Mouse (Mus musculus): Measurements from ENCODE around the gene Adcy7. TPM values are rescaled to one million over a fixed set of nuclear protein-coding genes. Genes with fewer than 3 reads are reported as not detected.

Adcy7 gene
- polyA plus RNA-seq, 1 experiment from 2014 or later: 2.3 TPM

GRCm38 (mm10) chr8:88241871-88242270 lies 30.3 kb upstream of the Adcy7 start:
- Histone ChIP-seq H3K9me3 (ENCODE audit: control insufficient read depth, low read length) (no peaks in the 10 kb centered on the region), H3K4me3 (ENCODE audit: low read depth, low read length) (no peak overlapping the region), H3K27me3 (ENCODE audit: control insufficient read depth, insufficient read depth, low read length) (no peaks in the 10 kb centered on the region), H3K36me3 (ENCODE audit: control insufficient read depth, insufficient read depth, low read length) (0 out of 2 replicates have a peak, but pooled peaks cover 2% of the 10 kb centered on the region), H3K4me2 (ENCODE audit: low read depth, severe bottlenecking) (no peak overlapping the region), H3K27ac (replicated peaks; ENCODE audit: low read depth, low read length) (no peak overlapping the region), H3K9ac (ENCODE audit: low read length) (no peak overlapping the region), H3K4me1 (ENCODE audit: control insufficient read depth, insufficient read depth, low read length) (no peaks in the 10 kb centered on the region)
- ATAC-seq (ENCODE audit: insufficient number of reproducible peaks, low FRiP score, low TSS enrichment, low read depth) (no peak), DNase-seq (ENCODE audit: low spot score) (no peak)
- WGBS: 86% methylated on average over 4 of the region's 4 CpGs

GRCm38 (mm10) chr8:88244298-88244697 lies 27.9 kb upstream of the Adcy7 start:
- ATAC-seq (ENCODE audit: insufficient number of reproducible peaks, low FRiP score, low TSS enrichment, low read depth) (no peak), DNase-seq (ENCODE audit: low spot score) (peak; percentile 62)
- Histone ChIP-seq H3K4me2 (ENCODE audit: low read depth, severe bottlenecking) (no peak overlapping the region), H3K4me3 (ENCODE audit: low read depth, low read length) (no peak overlapping the region), H3K9me3 (ENCODE audit: control insufficient read depth, low read length) (no peaks in the 10 kb centered on the region), H3K4me1 (ENCODE audit: control insufficient read depth, insufficient read depth, low read length) (no peaks in the 10 kb centered on the region), H3K27me3 (ENCODE audit: control insufficient read depth, insufficient read depth, low read length) (no peaks in the 10 kb centered on the region), H3K36me3 (ENCODE audit: control insufficient read depth, insufficient read depth, low read length) (0 out of 2 replicates have a peak, but pooled peaks cover 5% of the 10 kb centered on the region), H3K27ac (replicated peaks; ENCODE audit: low read depth, low read length) (no peak overlapping the region), H3K9ac (ENCODE audit: low read length) (no peak overlapping the region)
- 71% methylated on average over 4 of the region's 4 CpGs for WGBS

DNA sequence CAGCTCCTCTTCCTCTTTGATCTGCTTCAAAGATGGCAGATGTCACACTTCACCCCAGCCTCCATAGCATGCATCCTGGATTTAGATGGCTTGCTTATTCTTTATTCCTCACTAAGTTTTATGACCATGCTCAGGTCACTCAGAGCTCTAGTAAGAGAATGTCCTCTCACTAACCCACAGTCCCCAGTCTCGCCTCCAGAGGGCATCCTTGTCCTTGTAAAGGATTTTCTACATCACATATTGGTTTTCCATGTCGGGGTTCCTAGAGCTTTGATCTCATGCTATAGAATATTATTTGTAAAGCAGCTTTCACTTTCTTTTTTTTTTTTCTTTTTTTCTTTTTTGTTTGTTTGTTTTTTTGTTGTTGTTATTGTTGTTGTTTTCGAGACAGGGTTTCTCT lies 19.4 kb upstream of the Adcy7 start:
- H3K27ac ChIP-seq (replicated peaks; ENCODE audit: low read depth, low read length): no peak overlapping the region
- H3K36me3 ChIP-seq (ENCODE audit: control insufficient read depth, insufficient read depth, low read length): peaks cover 14% of the 10 kb centered on the region
- no peaks in the 10 kb centered on the region for H3K27me3 ChIP-seq (ENCODE audit: control insufficient read depth, insufficient read depth, low read length)
- peak; percentile 72 for DNase-seq (ENCODE audit: low spot score)
- H3K9ac ChIP-seq (ENCODE audit: low read length): no peak overlapping the region
- 80% methylated on average over 3 of the region's 3 CpGs for WGBS
- no peak overlapping the region for H3K4me3 ChIP-seq (ENCODE audit: low read depth, low read length)
- H3K4me2 ChIP-seq (ENCODE audit: low read depth, severe bottlenecking): no peak overlapping the region
- H3K9me3 ChIP-seq (ENCODE audit: control insufficient read depth, low read length): no peaks in the 10 kb centered on the region
- no peak for ATAC-seq (ENCODE audit: insufficient number of reproducible peaks, low FRiP score, low TSS enrichment, low read depth)
- no peaks in the 10 kb centered on the region for H3K4me1 ChIP-seq (ENCODE audit: control insufficient read depth, insufficient read depth, low read length)

DNA sequence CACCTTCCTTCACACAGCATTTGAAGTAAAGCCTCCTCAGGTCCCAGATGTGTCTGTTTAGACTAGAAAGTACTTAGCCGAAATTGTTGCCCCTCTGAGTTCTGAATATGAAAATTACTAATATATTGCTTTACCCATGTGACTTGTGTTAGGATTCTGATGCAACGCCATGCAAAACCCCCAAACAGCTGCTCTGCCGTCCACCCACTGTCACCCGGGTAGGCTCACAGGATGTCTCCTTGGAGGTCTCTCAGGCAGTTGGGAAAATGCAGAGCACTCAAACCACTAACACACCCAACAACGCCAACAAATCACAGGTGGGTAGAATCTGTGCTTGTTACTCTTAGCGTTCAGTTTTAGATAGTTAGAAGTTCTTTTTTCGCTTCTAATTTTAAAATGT lies 17.2 kb upstream of the Adcy7 start:
- H3K27ac ChIP-seq (replicated peaks; ENCODE audit: low read depth, low read length): no peak overlapping the region
- DNase-seq (ENCODE audit: low spot score) (no peak), ATAC-seq (ENCODE audit: insufficient number of reproducible peaks, low FRiP score, low TSS enrichment, low read depth) (no peak)
- H3K4me3 ChIP-seq (ENCODE audit: low read depth, low read length): no peak overlapping the region
- no peaks in the 10 kb centered on the region for H3K4me1 ChIP-seq (ENCODE audit: control insufficient read depth, insufficient read depth, low read length)
- 89% methylated on average over 7 of the region's 7 CpGs for WGBS
- H3K4me2 ChIP-seq (ENCODE audit: low read depth, severe bottlenecking): no peak overlapping the region
- H3K27me3 ChIP-seq (ENCODE audit: control insufficient read depth, insufficient read depth, low read length): no peaks in the 10 kb centered on the region
- no peak overlapping the region for H3K9ac ChIP-seq (ENCODE audit: low read length)
- H3K9me3 ChIP-seq (ENCODE audit: control insufficient read depth, low read length): no peaks in the 10 kb centered on the region
- peaks cover 14% of the 10 kb centered on the region for H3K36me3 ChIP-seq (ENCODE audit: control insufficient read depth, insufficient read depth, low read length)

- H3K4me1 ChIP-seq (ENCODE audit: control insufficient read depth, insufficient read depth, low read length): no peaks in the 10 kb centered on the region
- H3K4me3 ChIP-seq (ENCODE audit: low read depth, low read length): no peak overlapping the region
- ATAC-seq (ENCODE audit: insufficient number of reproducible peaks, low FRiP score, low TSS enrichment, low read depth) (no peak), DNase-seq (ENCODE audit: low spot score) (no peak)
- no peak overlapping the region for H3K27ac ChIP-seq (replicated peaks; ENCODE audit: low read depth, low read length)
- H3K27me3 ChIP-seq (ENCODE audit: control insufficient read depth, insufficient read depth, low read length): no peaks in the 10 kb centered on the region
- no peaks in the 10 kb centered on the region for H3K9me3 ChIP-seq (ENCODE audit: control insufficient read depth, low read length)
- H3K36me3 ChIP-seq (ENCODE audit: control insufficient read depth, insufficient read depth, low read length): peaks cover 5% of the 10 kb centered on the region
- no peak overlapping the region for H3K9ac ChIP-seq (ENCODE audit: low read length)
- H3K4me2 ChIP-seq (ENCODE audit: low read depth, severe bottlenecking): no peak overlapping the region
- 67% methylated on average over 6 of the region's 6 CpGs for WGBS
Measured at GRCm38 (mm10) chr8:88258024-88258423, 14.2 kb upstream of the Adcy7 start.

- no peaks in the 10 kb centered on the region for H3K4me1 ChIP-seq (ENCODE audit: control insufficient read depth, insufficient read depth, low read length)
- H3K9me3 ChIP-seq (ENCODE audit: control insufficient read depth, low read length): no peaks in the 10 kb centered on the region
- no peak overlapping the region for H3K4me3 ChIP-seq (ENCODE audit: low read depth, low read length)
- DNase-seq (ENCODE audit: low spot score): no peak
- no peak overlapping the region for H3K4me2 ChIP-seq (ENCODE audit: low read depth, severe bottlenecking)
- peaks cover 5% of the 10 kb centered on the region for H3K36me3 ChIP-seq (ENCODE audit: control insufficient read depth, insufficient read depth, low read length)
- no peak overlapping the region for H3K27ac ChIP-seq (replicated peaks; ENCODE audit: low read depth, low read length)
- H3K27me3 ChIP-seq (ENCODE audit: control insufficient read depth, insufficient read depth, low read length): no peaks in the 10 kb centered on the region
- 76% methylated on average over 11 of the region's 11 CpGs for WGBS
- no peak overlapping the region for H3K9ac ChIP-seq (ENCODE audit: low read length)
- ATAC-seq (ENCODE audit: insufficient number of reproducible peaks, low FRiP score, low TSS enrichment, low read depth): no peak
Measured at GRCm38 (mm10) chr8:88258544-88258943, 13.7 kb upstream of the Adcy7 start.

- no peaks in the 10 kb centered on the region for H3K9me3 ChIP-seq (ENCODE audit: control insufficient read depth, low read length)
- H3K9ac ChIP-seq (ENCODE audit: low read length): no peak overlapping the region
- peaks cover 5% of the 10 kb centered on the region for H3K36me3 ChIP-seq (ENCODE audit: control insufficient read depth, insufficient read depth, low read length)
- no peaks in the 10 kb centered on the region for H3K27me3 ChIP-seq (ENCODE audit: control insufficient read depth, insufficient read depth, low read length)
- 91% methylated on average over 7 of the region's 7 CpGs for WGBS
- ATAC-seq (ENCODE audit: insufficient number of reproducible peaks, low FRiP score, low TSS enrichment, low read depth) (no peak), DNase-seq (ENCODE audit: low spot score) (no peak)
- H3K27ac ChIP-seq (replicated peaks; ENCODE audit: low read depth, low read length): no peak overlapping the region
- H3K4me2 ChIP-seq (ENCODE audit: low read depth, severe bottlenecking): no peak overlapping the region
- H3K4me3 ChIP-seq (ENCODE audit: low read depth, low read length): no peak overlapping the region
- no peaks in the 10 kb centered on the region for H3K4me1 ChIP-seq (ENCODE audit: control insufficient read depth, insufficient read depth, low read length)
Measured at GRCm38 (mm10) chr8:88260466-88260980, 11.7 kb upstream of the Adcy7 start.

GRCm38 (mm10) chr8:88262831-88263635 lies 9.2 kb upstream of the Adcy7 start:
- H3K27ac ChIP-seq (replicated peaks; ENCODE audit: low read depth, low read length): no peak overlapping the region

More at GRCm38 (mm10) chr8:88262831-88263635, 9.2 kb upstream of the Adcy7 start:
- no peak for ATAC-seq (ENCODE audit: insufficient number of reproducible peaks, low FRiP score, low TSS enrichment, low read depth)
- H3K4me1 ChIP-seq (ENCODE audit: control insufficient read depth, insufficient read depth, low read length): no peaks in the 10 kb centered on the region
- H3K4me2 ChIP-seq (ENCODE audit: low read depth, severe bottlenecking): no peak overlapping the region
- DNase-seq (ENCODE audit: low spot score): no peak
- no peaks in the 10 kb centered on the region for H3K36me3 ChIP-seq (ENCODE audit: control insufficient read depth, insufficient read depth, low read length)
- H3K9me3 ChIP-seq (ENCODE audit: control insufficient read depth, low read length): no peaks in the 10 kb centered on the region
- 65% methylated on average over 14 of the region's 14 CpGs for WGBS
- H3K9ac ChIP-seq (ENCODE audit: low read length): no peak overlapping the region
- no peaks in the 10 kb centered on the region for H3K27me3 ChIP-seq (ENCODE audit: control insufficient read depth, insufficient read depth, low read length)
- H3K4me3 ChIP-seq (ENCODE audit: low read depth, low read length): no peak overlapping the region

Measured in limb, embryonic 11.5 days (tissue).